Mouse (Mus musculus) lung, adult 2 months (tissue): ENCODE data around the gene Setdb2.

Source experiments
- CTCF ChIP-seq: fragments of 200-500 bp; IDR thresholded peaks from 2 replicates; pipeline ENCODE4 v1.5.1; 2011; ENCODE audit warnings: mild to moderate bottlenecking, low read length, control low read depth; ENCODE audit not compliant: insufficient read depth
- POLR2A ChIP-seq: fragments of 200-500 bp; IDR thresholded peaks from 2 replicates; pipeline ENCODE4 v1.6.1; 2011; ENCODE audit warnings: low read depth, mild to moderate bottlenecking, control low read depth, low read length, borderline replicate concordance; ENCODE audit errors: extremely low read depth

DNA sequence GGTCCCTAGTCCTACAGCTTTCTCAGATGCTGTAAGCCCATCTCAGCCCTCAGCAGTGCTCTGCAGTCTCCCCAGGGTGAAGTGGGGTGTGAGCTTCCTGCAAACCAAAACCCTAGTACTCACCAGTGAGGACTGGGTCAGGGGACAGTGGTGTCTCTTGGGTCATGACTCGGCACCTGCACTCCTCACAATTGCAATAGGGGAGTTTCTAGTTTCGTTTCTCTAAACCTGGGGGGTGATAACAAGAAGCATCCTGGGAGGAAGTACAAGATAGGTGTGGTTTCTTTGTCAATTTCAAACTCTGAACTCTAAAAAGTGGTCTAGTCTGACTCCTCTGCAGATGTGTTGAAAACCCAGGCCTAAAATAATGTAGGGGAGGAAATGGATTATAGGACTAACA is 43.7 kb downstream of the Setdb2 start:
- TF ChIP-seq POLR2A, result no peak
- TF ChIP-seq CTCF, result no peak
